Mouse (Mus musculus): ENCODE measurements around the gene Gabrb3. TPM values are rescaled to one million over a fixed set of nuclear protein-coding genes. Genes with fewer than 3 reads are reported as not detected.

Gene Gabrb3
- polyA plus RNA-seq, 1 experiment from 2014 or later, result 58.5 TPM

GRCm38 (mm10) chr7:57508860-57509632 lies 89.6 kb downstream of the Gabrb3 start:
- ATAC-seq (ENCODE audit: low FRiP score, low TSS enrichment) (peak; percentile 69), DNase-seq (peak; percentile 73)
- Histone ChIP-seq H3K27me3 (ENCODE audit: control insufficient read depth, insufficient read depth, low read length) (peaks cover 47% of the 10 kb centered on the region), H3K4me2 (ENCODE audit: low read length) (peak overlapping the region; percentile 73), H3K4me1 (ENCODE audit: control insufficient read depth, insufficient read depth, low read length) (no peaks in the 10 kb centered on the region), H3K4me3 (replicated peaks; ENCODE audit: low read depth, low read length) (peak overlapping the region; percentile 53), H3K9ac (replicated peaks; ENCODE audit: low read length) (peak overlapping the region; percentile 61), H3K36me3 (ENCODE audit: control insufficient read depth, insufficient read depth, low read length) (no peaks in the 10 kb centered on the region), H3K27ac (replicated peaks; ENCODE audit: low read depth, low read length) (peak overlapping the region; percentile 57; the same call in 1 of the 2 replicates), H3K9me3 (ENCODE audit: control insufficient read depth, low read length) (no peaks in the 10 kb centered on the region)
- WGBS, result under 1% methylated on average over 72 of the region's 72 CpGs

DNA sequence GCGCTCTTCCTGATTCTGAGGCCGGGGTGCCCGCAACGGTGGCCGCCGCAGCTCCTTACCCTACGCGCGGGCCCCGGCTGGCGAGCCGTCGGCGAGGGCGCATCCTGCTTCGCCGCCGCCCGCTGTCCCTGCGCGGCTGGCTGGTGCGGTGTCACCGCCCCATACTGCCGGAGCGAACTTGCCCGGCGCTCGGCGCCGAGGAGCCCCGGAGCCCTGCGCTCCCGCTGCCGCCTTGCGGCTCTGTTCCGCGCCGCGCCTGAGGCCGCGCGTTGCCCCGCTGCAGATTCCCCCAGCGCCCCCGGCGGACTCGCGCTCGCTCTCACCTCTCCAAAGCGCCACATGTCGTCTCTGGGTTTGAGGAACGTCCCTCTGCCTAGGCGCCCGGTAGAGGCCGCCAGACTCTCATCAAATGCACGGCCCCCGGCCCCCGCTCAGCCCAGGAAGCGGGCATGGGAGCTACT lies 90.2 kb downstream of the Gabrb3 start, which contains the start of gene Gabra5:
Gene Gabra5 (minus strand): TSS at position 379 of the 461 bp plus-strand sequence.
- no peaks in the 10 kb centered on the region for H3K4me1 ChIP-seq (ENCODE audit: control insufficient read depth, insufficient read depth, low read length)
- peak within 1 kb of the TSS; percentile 57; the same call in 1 of the 2 replicates for H3K27ac ChIP-seq (replicated peaks; ENCODE audit: low read depth, low read length)
- WGBS, result under 1% methylated on average over 54 of the region's 59 CpGs
- H3K9me3 ChIP-seq (ENCODE audit: control insufficient read depth, low read length), result no peaks in the 10 kb centered on the region
- H3K36me3 ChIP-seq (ENCODE audit: control insufficient read depth, insufficient read depth, low read length), result no peaks in the 10 kb centered on the region
- peak; percentile 84 for DNase-seq
- peak within 1 kb of the TSS; percentile 61 for H3K9ac ChIP-seq (replicated peaks; ENCODE audit: low read length)
- peaks cover 47% of the 10 kb centered on the region for H3K27me3 ChIP-seq (ENCODE audit: control insufficient read depth, insufficient read depth, low read length)
- peak within 1 kb of the TSS; percentile 73 for H3K4me2 ChIP-seq (ENCODE audit: low read length)
- H3K4me3 ChIP-seq (replicated peaks; ENCODE audit: low read depth, low read length), result peak within 1 kb of the TSS; percentile 53
- ATAC-seq (ENCODE audit: low FRiP score, low TSS enrichment), result peak; percentile 72

GRCm38 (mm10) chr7:57512955-57513354 lies 93.5 kb downstream of the Gabrb3 start:
- Histone ChIP-seq H3K36me3 (ENCODE audit: control insufficient read depth, insufficient read depth, low read length) (no peaks in the 10 kb centered on the region), H3K4me3 (replicated peaks; ENCODE audit: low read depth, low read length) (no peak overlapping the region), H3K27me3 (ENCODE audit: control insufficient read depth, insufficient read depth, low read length) (peaks cover 36% of the 10 kb centered on the region), H3K27ac (replicated peaks; ENCODE audit: low read depth, low read length) (no peak overlapping the region), H3K4me2 (ENCODE audit: low read length) (no peak overlapping the region), H3K9ac (replicated peaks; ENCODE audit: low read length) (no peak overlapping the region), H3K4me1 (ENCODE audit: control insufficient read depth, insufficient read depth, low read length) (no peaks in the 10 kb centered on the region), H3K9me3 (ENCODE audit: control insufficient read depth, low read length) (no peaks in the 10 kb centered on the region)
- no peak for ATAC-seq (ENCODE audit: low FRiP score, low TSS enrichment)
- DNase-seq, result peak; percentile 88
- 29% methylated on average over 3 of the region's 3 CpGs for WGBS

DNA sequence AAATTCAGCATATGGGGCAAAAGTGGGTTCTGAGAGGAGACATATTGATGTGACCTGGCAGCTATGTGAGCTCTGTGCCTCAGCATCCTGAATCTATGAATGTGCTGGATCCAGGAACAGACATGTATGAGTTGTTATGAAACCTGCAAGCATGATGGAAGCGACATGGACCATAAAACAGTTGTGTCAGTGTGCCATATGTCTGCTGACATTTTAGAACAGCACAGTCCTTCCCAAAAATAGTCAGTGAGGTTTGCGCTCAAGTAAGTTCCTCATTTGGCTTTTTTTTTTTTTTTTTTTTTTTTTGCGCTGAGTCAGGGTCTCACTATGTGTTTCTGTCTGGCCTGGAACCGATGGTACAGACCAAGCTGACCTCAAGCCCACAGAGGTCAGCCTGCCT lies 110.0 kb downstream of the Gabrb3 start:
- Histone ChIP-seq H3K27ac (replicated peaks; ENCODE audit: low read depth, low read length) (no peak overlapping the region), H3K36me3 (ENCODE audit: control insufficient read depth, insufficient read depth, low read length) (no peaks in the 10 kb centered on the region), H3K27me3 (ENCODE audit: control insufficient read depth, insufficient read depth, low read length) (no peaks in the 10 kb centered on the region), H3K4me2 (ENCODE audit: low read length) (no peak overlapping the region), H3K9me3 (ENCODE audit: control insufficient read depth, low read length) (no peaks in the 10 kb centered on the region), H3K9ac (replicated peaks; ENCODE audit: low read length) (no peak overlapping the region), H3K4me1 (ENCODE audit: control insufficient read depth, insufficient read depth, low read length) (no peaks in the 10 kb centered on the region), H3K4me3 (replicated peaks; ENCODE audit: low read depth, low read length) (no peak overlapping the region)
- 95% methylated on average over 4 of the region's 4 CpGs for WGBS
- DNase-seq (no peak), ATAC-seq (ENCODE audit: low FRiP score, low TSS enrichment) (no peak)

GRCm38 (mm10) chr7:57529954-57530353 lies 110.5 kb downstream of the Gabrb3 start:
- ATAC-seq (ENCODE audit: low FRiP score, low TSS enrichment) (no peak), DNase-seq (no peak)
- no peaks in the 10 kb centered on the region for H3K27me3 ChIP-seq (ENCODE audit: control insufficient read depth, insufficient read depth, low read length)
- no peaks in the 10 kb centered on the region for H3K36me3 ChIP-seq (ENCODE audit: control insufficient read depth, insufficient read depth, low read length)
- no peak overlapping the region for H3K9ac ChIP-seq (replicated peaks; ENCODE audit: low read length)
- no peak overlapping the region for H3K4me3 ChIP-seq (replicated peaks; ENCODE audit: low read depth, low read length)
- no peak overlapping the region for H3K27ac ChIP-seq (replicated peaks; ENCODE audit: low read depth, low read length)
- no peaks in the 10 kb centered on the region for H3K4me1 ChIP-seq (ENCODE audit: control insufficient read depth, insufficient read depth, low read length)
- no peak overlapping the region for H3K4me2 ChIP-seq (ENCODE audit: low read length)
- 92% methylated on average over 8 of the region's 8 CpGs for WGBS
- H3K9me3 ChIP-seq (ENCODE audit: control insufficient read depth, low read length), result no peaks in the 10 kb centered on the region

DNA sequence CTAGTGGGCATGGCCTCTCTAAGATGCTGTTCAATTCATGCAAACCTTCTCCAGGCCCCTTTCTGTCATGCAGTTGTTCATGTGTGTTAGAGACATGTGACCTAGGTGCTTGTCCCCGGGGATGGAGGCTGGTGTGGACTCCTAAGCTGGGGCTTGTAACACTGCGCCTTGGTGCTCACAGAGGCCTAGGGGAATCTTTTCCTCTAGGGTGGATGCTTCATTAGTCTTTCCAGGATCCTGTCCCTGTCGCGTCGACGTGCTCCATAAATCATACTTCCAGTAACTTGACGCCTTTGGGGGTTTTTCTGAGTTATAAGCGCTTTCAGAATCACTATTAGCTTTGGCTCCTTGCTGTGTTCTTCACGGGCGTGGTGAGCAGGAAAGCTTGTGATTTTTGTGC lies 113.2 kb downstream of the Gabrb3 start:
- Histone ChIP-seq H3K36me3 (ENCODE audit: control insufficient read depth, insufficient read depth, low read length) (no peaks in the 10 kb centered on the region), H3K4me2 (ENCODE audit: low read length) (no peak overlapping the region), H3K9ac (replicated peaks; ENCODE audit: low read length) (no peak overlapping the region), H3K4me1 (ENCODE audit: control insufficient read depth, insufficient read depth, low read length) (no peaks in the 10 kb centered on the region), H3K27me3 (ENCODE audit: control insufficient read depth, insufficient read depth, low read length) (no peaks in the 10 kb centered on the region), H3K9me3 (ENCODE audit: control insufficient read depth, low read length) (no peaks in the 10 kb centered on the region), H3K4me3 (replicated peaks; ENCODE audit: low read depth, low read length) (no peak overlapping the region), H3K27ac (replicated peaks; ENCODE audit: low read depth, low read length) (no peak overlapping the region)
- WGBS, result 91% methylated on average over 10 of the region's 10 CpGs
- ATAC-seq (ENCODE audit: low FRiP score, low TSS enrichment), result no peak
- DNase-seq, result no peak

DNA sequence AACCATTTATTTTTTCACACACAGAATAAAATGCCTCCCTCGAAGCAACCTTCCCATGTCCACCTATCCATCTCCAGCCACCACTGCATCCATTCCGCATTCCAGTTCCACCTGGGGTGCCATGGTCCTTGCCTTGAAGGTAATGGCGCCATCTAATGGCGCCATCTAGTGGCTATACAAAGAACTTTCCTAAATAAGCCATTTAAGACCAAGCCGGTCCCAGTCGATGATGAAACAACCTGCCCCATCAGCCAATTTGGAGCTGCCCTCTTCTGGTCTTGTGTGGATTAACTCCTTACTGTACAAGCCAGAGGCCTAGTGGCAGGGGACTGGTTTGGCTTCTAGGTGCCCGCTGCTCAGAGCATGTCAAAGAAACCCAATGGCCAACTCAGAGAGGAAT lies 119.1 kb downstream of the Gabrb3 start:
- ATAC-seq (ENCODE audit: low FRiP score, low TSS enrichment) (no peak; the same call in 1 of the 2 replicates), DNase-seq (peak; percentile 32)
- H3K27me3 ChIP-seq (ENCODE audit: control insufficient read depth, insufficient read depth, low read length), result no peaks in the 10 kb centered on the region
- no peaks in the 10 kb centered on the region for H3K36me3 ChIP-seq (ENCODE audit: control insufficient read depth, insufficient read depth, low read length)
- no peaks in the 10 kb centered on the region for H3K9me3 ChIP-seq (ENCODE audit: control insufficient read depth, low read length)
- H3K9ac ChIP-seq (replicated peaks; ENCODE audit: low read length), result no peak overlapping the region
- 22% methylated on average over 7 of the region's 7 CpGs for WGBS
- no peak overlapping the region for H3K4me3 ChIP-seq (replicated peaks; ENCODE audit: low read depth, low read length)
- H3K4me1 ChIP-seq (ENCODE audit: control insufficient read depth, insufficient read depth, low read length), result no peaks in the 10 kb centered on the region
- H3K4me2 ChIP-seq (ENCODE audit: low read length), result no peak overlapping the region
- H3K27ac ChIP-seq (replicated peaks; ENCODE audit: low read depth, low read length), result no peak overlapping the region

DNA sequence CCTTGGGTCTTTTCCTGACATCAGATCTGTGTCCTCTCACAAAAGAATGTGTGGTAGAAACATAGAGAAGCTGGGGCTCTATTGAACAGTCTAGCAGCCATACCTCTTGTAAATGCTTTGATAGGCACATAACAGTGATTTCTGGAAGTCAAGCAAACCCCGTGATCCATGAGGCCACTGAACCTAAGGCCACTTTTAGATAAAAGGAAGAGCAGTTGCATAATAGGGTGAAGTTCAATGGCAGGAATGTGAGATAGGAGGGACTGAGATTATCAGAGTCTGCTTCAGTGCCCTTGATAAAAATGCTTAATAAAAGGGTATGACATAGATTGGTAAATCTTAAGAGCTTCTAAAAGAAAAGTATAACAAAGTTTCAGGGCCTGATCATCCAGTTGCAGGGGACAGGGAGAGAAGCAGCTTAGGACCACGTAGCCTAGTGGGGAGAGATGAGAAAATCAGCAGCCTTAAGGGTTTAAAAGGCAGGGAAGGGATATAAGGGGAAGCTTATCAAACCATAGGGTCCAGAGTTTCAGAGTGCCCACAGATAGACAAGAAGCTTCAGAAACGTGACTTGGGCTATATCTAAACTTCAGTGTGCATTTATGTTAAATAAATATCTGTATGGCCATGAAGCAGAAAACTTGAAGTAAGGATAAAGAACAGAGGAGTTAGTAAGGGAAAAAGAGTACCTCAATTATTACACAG lies 141.4 kb downstream of the Gabrb3 start:
- no peak overlapping the region for H3K9ac ChIP-seq (replicated peaks; ENCODE audit: low read length)
- H3K27me3 ChIP-seq (ENCODE audit: control insufficient read depth, insufficient read depth, low read length), result no peaks in the 10 kb centered on the region
- H3K4me2 ChIP-seq (ENCODE audit: low read length), result no peak overlapping the region
- no peak for DNase-seq
- H3K36me3 ChIP-seq (ENCODE audit: control insufficient read depth, insufficient read depth, low read length), result no peaks in the 10 kb centered on the region
- H3K4me1 ChIP-seq (ENCODE audit: control insufficient read depth, insufficient read depth, low read length), result no peaks in the 10 kb centered on the region
- no peaks in the 10 kb centered on the region for H3K9me3 ChIP-seq (ENCODE audit: control insufficient read depth, low read length)
- 80% methylated on average over 3 of the region's 3 CpGs for WGBS
- no peak overlapping the region for H3K27ac ChIP-seq (replicated peaks; ENCODE audit: low read depth, low read length)
- H3K4me3 ChIP-seq (replicated peaks; ENCODE audit: low read depth, low read length), result no peak overlapping the region
- no peak for ATAC-seq (ENCODE audit: low FRiP score, low TSS enrichment)

Data from midbrain, embryonic 14.5 days (tissue).